Mouse (Mus musculus): ENCODE measurements around the gene Afdn. TPM values are rescaled to one million over a fixed set of nuclear protein-coding genes. Genes with fewer than 3 reads are reported as not detected.
A peak's percentile ranks its signal among the peaks of the same experiment; 100 is the strongest.

Gene Afdn
- polyA plus RNA-seq, 1 experiment from 2014 or later: 29.3 TPM

DNA sequence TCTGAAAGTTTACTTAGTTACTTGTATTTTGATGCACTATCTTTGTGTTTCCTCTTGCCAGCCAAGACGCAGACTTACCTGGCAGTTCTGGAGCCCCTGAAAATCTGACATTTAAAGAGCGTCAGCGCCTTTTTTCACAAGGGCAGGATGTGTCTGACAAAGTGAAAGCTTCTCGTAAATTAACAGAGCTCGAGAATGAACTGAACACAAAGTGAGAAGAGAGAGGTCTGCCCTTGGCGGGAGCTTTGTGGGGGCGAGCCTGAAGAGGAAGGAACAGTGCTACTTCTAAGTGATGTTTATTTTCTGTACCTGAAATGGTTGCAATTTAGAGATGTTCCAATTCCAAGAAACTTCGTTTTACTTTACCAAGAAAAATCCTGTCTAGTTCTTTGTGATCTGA, 143.5 kb downstream of the Afdn start:
- Histone ChIP-seq H3K36me3 (ENCODE audit: control insufficient read depth, insufficient read depth, low read length) (peaks cover 9% of the 10 kb centered on the region), H3K27me3 (replicated peaks; ENCODE audit: control insufficient read depth, insufficient read depth, low read length) (no peaks in the 10 kb centered on the region), H3K4me1 (ENCODE audit: control insufficient read depth, insufficient read depth, low read length) (no peaks in the 10 kb centered on the region), H3K9me3 (ENCODE audit: control insufficient read depth, low read length) (no peaks in the 10 kb centered on the region), H3K4me2 (ENCODE audit: low read depth, low read length) (no peak overlapping the region), H3K4me3 (ENCODE audit: low read length) (no peak overlapping the region), H3K27ac (ENCODE audit: low read length) (no peak overlapping the region), H3K9ac (ENCODE audit: low read depth, low read length) (no peak overlapping the region)
- no peak for ATAC-seq
- WGBS: 85% methylated on average over 8 of the region's 8 CpGs

DNA sequence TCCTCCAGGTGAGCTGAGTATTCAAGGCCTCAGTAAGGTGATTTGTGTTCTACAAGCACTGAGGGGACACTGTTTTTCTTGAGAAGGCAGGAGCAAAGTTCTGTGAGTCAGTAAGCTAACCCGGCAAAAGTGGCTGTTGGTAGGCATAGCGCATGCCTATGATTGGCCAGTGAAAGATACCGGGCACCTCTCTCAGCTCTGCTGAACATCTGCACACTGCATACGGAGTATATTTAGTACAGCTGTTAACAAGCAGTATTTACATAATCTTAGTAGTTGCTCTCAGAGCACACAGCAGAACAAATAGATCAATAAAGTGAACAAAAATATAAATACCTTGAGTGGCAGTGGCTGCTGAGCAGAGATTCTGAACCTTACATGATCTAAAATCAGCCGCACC, 146.7 kb downstream of the Afdn start:
- ATAC-seq: no peak
- Histone ChIP-seq H3K27ac (ENCODE audit: low read length) (no peak overlapping the region), H3K9me3 (ENCODE audit: control insufficient read depth, low read length) (no peaks in the 10 kb centered on the region), H3K9ac (ENCODE audit: low read depth, low read length) (no peak overlapping the region), H3K27me3 (replicated peaks; ENCODE audit: control insufficient read depth, insufficient read depth, low read length) (no peaks in the 10 kb centered on the region), H3K4me1 (ENCODE audit: control insufficient read depth, insufficient read depth, low read length) (no peaks in the 10 kb centered on the region), H3K4me3 (ENCODE audit: low read length) (no peak overlapping the region), H3K36me3 (ENCODE audit: control insufficient read depth, insufficient read depth, low read length) (peaks cover 4% of the 10 kb centered on the region; the same call in 1 of the 2 replicates), H3K4me2 (ENCODE audit: low read depth, low read length) (no peak overlapping the region)
- 79% methylated on average over 5 of the region's 5 CpGs for whole genome bisulfite sequencing

DNA sequence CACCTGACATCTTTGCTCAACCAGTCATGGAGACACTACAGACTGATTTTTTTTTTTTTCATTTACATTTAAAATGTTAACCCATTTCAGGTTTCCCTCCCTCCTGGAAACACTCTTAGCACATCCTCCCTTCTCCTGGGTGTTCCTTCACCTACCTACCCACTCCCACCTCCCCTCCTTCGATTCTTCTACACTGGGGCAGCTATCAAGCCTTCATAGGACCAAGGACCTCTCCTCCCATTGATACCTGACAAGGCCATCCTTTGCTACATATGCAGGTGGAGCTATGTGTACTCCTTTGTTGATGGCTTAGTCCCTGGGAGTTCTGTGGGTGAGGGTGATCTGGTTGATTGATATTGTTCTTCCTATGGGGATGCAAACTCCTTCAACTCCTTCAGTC, 147.3 kb downstream of the Afdn start:
- WGBS: 100% methylated on average over 1 of the region's 1 CpGs
- no peak for ATAC-seq
- no peaks in the 10 kb centered on the region for H3K27me3 ChIP-seq (replicated peaks; ENCODE audit: control insufficient read depth, insufficient read depth, low read length)
- no peak overlapping the region for H3K27ac ChIP-seq (ENCODE audit: low read length)
- H3K9ac ChIP-seq (ENCODE audit: low read depth, low read length): no peak overlapping the region
- peaks cover 4% of the 10 kb centered on the region; the same call in 1 of the 2 replicates for H3K36me3 ChIP-seq (ENCODE audit: control insufficient read depth, insufficient read depth, low read length)
- no peak overlapping the region for H3K4me3 ChIP-seq (ENCODE audit: low read length)
- no peak overlapping the region for H3K4me2 ChIP-seq (ENCODE audit: low read depth, low read length)
- no peaks in the 10 kb centered on the region for H3K9me3 ChIP-seq (ENCODE audit: control insufficient read depth, low read length)
- no peaks in the 10 kb centered on the region for H3K4me1 ChIP-seq (ENCODE audit: control insufficient read depth, insufficient read depth, low read length)

DNA sequence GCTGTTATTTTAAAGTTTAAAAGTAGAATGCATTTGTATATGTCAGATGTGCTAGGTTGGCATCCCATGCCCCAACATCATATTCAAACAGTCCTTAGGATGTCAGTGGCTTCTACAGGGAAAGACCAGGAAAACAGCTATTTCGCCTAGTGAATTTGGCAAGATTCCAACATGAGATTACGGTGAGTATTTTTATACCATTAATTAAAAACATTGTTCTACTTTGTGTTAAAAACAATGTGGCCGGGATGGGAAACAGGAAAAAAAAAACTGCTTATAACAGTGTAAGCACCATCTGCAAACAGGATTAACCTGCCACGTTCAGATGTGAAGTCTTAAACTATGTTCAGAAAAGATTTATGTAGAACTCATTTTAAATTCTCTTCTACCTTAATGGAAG, 153.6 kb downstream of the Afdn start:
- H3K4me2 ChIP-seq (ENCODE audit: low read depth, low read length): no peak overlapping the region
- 0 out of 2 replicates have a peak overlapping the region, but pooled peaks have one; percentile 0 for H3K27ac ChIP-seq (ENCODE audit: low read length)
- no peak for ATAC-seq
- no peaks in the 10 kb centered on the region for H3K27me3 ChIP-seq (replicated peaks; ENCODE audit: control insufficient read depth, insufficient read depth, low read length)
- H3K9ac ChIP-seq (ENCODE audit: low read depth, low read length): no peak overlapping the region
- no peaks in the 10 kb centered on the region for H3K9me3 ChIP-seq (ENCODE audit: control insufficient read depth, low read length)
- no peaks in the 10 kb centered on the region for H3K36me3 ChIP-seq (ENCODE audit: control insufficient read depth, insufficient read depth, low read length)
- H3K4me3 ChIP-seq (ENCODE audit: low read length): no peak overlapping the region
- 56% methylated on average over 4 of the region's 4 CpGs for WGBS
- H3K4me1 ChIP-seq (ENCODE audit: control insufficient read depth, insufficient read depth, low read length): no peaks in the 10 kb centered on the region

DNA sequence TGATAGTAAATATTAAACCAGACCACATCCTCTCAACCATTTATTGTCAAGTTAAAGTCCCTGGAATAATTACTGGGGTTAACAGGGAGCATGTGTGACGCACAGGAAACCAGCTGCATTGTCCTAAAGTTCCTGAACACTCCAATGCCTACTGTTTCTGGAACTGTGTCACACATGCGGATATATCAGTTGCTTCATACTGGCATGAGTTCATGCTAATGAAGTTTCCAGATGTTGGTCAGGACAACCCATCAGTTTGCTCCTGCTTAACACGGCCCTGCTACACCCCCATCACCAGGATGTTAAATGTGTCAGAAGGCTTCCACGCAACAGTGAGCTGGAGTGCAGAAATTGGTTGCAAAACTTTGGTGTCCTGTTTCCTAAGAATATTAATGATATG, 154.2 kb downstream of the Afdn start:
- H3K4me2 ChIP-seq (ENCODE audit: low read depth, low read length): no peak overlapping the region
- H3K36me3 ChIP-seq (ENCODE audit: control insufficient read depth, insufficient read depth, low read length): no peaks in the 10 kb centered on the region
- H3K27ac ChIP-seq (ENCODE audit: low read length): no peak overlapping the region
- H3K9ac ChIP-seq (ENCODE audit: low read depth, low read length): no peak overlapping the region
- H3K9me3 ChIP-seq (ENCODE audit: control insufficient read depth, low read length): no peaks in the 10 kb centered on the region
- H3K4me1 ChIP-seq (ENCODE audit: control insufficient read depth, insufficient read depth, low read length): no peaks in the 10 kb centered on the region
- peak; percentile 59; the same call in 1 of the 2 replicates for ATAC-seq
- no peak overlapping the region for H3K4me3 ChIP-seq (ENCODE audit: low read length)
- H3K27me3 ChIP-seq (replicated peaks; ENCODE audit: control insufficient read depth, insufficient read depth, low read length): no peaks in the 10 kb centered on the region
- WGBS: 58% methylated on average over 4 of the region's 4 CpGs

DNA sequence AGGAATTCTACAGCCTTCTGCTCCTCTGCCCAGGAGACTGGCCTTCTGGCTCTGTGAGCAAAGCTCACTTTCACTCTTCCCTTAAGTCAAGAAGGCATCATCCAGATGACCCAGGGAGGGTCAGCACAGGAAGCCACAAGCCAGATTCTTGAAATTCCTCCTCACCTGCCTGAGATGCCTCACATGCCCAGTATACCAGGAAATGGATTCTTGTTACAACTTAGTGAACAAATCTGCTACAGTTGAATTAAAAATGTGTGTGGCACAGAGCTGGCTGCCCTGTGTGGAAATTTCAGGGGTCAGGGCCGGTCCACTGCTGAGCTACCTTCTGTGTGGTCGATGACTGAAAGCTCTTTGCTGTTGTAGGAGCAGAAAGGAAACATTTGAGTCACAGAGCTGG, 160.4 kb downstream of the Afdn start:
- Histone ChIP-seq H3K9ac (ENCODE audit: low read depth, low read length) (no peak overlapping the region), H3K27ac (ENCODE audit: low read length) (no peak overlapping the region), H3K27me3 (replicated peaks; ENCODE audit: control insufficient read depth, insufficient read depth, low read length) (no peaks in the 10 kb centered on the region), H3K4me3 (ENCODE audit: low read length) (no peak overlapping the region), H3K4me1 (ENCODE audit: control insufficient read depth, insufficient read depth, low read length) (no peaks in the 10 kb centered on the region), H3K36me3 (ENCODE audit: control insufficient read depth, insufficient read depth, low read length) (no peaks in the 10 kb centered on the region), H3K9me3 (ENCODE audit: control insufficient read depth, low read length) (no peaks in the 10 kb centered on the region), H3K4me2 (ENCODE audit: low read depth, low read length) (no peak overlapping the region)
- WGBS: 61% methylated on average over 2 of the region's 2 CpGs
- no peak; the same call in 1 of the 2 replicates for ATAC-seq

DNA sequence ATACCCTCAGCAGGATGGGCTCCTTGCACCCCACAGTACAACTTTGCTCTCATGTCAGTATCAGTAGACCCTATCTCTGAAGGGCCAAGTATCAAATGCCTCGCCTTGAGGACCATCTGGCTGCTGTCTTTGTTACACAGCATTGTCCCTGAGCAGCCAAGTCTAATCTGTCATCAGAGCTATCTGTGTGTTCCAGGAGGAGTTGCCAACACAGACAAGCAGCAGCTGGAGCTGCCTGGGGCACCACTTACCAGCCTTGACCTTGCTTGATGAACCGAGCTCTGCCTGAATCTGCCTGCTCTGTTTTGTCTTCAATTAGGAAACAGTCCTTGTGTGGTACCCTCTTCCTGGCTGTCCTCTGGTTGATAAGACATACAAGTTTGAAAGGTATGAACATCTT, 163.1 kb downstream of the Afdn start:
- no peaks in the 10 kb centered on the region for H3K9me3 ChIP-seq (ENCODE audit: control insufficient read depth, low read length)
- H3K36me3 ChIP-seq (ENCODE audit: control insufficient read depth, insufficient read depth, low read length): no peaks in the 10 kb centered on the region
- ATAC-seq: no peak
- no peak overlapping the region for H3K4me3 ChIP-seq (ENCODE audit: low read length)
- H3K27ac ChIP-seq (ENCODE audit: low read length): no peak overlapping the region
- no peaks in the 10 kb centered on the region for H3K27me3 ChIP-seq (replicated peaks; ENCODE audit: control insufficient read depth, insufficient read depth, low read length)
- H3K9ac ChIP-seq (ENCODE audit: low read depth, low read length): no peak overlapping the region
- WGBS: 57% methylated on average over 2 of the region's 2 CpGs
- H3K4me2 ChIP-seq (ENCODE audit: low read depth, low read length): no peak overlapping the region
- no peaks in the 10 kb centered on the region for H3K4me1 ChIP-seq (ENCODE audit: control insufficient read depth, insufficient read depth, low read length)

DNA sequence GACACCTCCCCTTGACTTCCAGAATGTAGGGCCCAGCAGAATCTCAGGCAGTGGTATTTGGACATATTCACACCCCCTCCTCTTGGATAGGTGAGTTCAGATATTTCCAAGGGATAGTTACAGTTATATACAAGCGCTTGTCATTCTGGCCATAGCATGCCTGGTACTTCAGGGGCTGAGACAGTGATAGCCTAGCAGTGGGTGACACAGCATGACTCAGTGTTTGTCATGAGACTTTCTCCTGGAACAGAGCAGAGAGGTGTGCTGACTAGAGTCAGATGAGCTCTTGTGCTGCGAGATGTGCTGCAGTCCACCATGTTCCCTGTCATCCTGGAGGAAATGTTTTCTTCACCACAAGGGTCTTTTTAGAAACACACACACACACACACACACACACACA, 164.2 kb downstream of the Afdn start:
- no peak overlapping the region for H3K9ac ChIP-seq (ENCODE audit: low read depth, low read length)
- H3K27ac ChIP-seq (ENCODE audit: low read length): no peak overlapping the region
- no peak overlapping the region for H3K4me2 ChIP-seq (ENCODE audit: low read depth, low read length)
- no peaks in the 10 kb centered on the region for H3K9me3 ChIP-seq (ENCODE audit: control insufficient read depth, low read length)
- no peaks in the 10 kb centered on the region for H3K36me3 ChIP-seq (ENCODE audit: control insufficient read depth, insufficient read depth, low read length)
- H3K4me3 ChIP-seq (ENCODE audit: low read length): no peak overlapping the region
- H3K27me3 ChIP-seq (replicated peaks; ENCODE audit: control insufficient read depth, insufficient read depth, low read length): no peaks in the 10 kb centered on the region
- WGBS: 96% methylated on average over 2 of the region's 2 CpGs
- ATAC-seq: no peak
- no peaks in the 10 kb centered on the region for H3K4me1 ChIP-seq (ENCODE audit: control insufficient read depth, insufficient read depth, low read length)

DNA sequence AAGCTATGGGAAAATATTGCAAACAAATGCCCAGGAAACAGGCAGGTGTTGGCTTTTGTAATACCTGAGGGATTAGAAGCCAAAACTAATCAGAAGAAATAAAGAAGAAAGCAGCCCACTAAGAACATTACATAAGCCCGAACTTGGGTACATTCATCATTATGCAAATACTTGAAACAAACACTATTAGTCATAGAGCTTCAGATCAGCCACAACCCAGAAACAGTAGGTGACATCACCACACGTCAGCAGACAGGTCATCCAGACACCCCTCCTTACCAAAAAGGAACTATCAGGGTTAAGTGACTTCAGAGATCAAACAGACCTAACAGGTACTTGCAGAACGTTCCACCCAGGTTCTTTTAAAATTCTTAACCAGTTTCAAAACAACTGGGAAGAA, 165.6 kb downstream of the Afdn start:
- Histone ChIP-seq H3K36me3 (ENCODE audit: control insufficient read depth, insufficient read depth, low read length) (no peaks in the 10 kb centered on the region), H3K4me1 (ENCODE audit: control insufficient read depth, insufficient read depth, low read length) (no peaks in the 10 kb centered on the region), H3K4me3 (ENCODE audit: low read length) (no peak overlapping the region), H3K9ac (ENCODE audit: low read depth, low read length) (no peak overlapping the region), H3K9me3 (ENCODE audit: control insufficient read depth, low read length) (no peaks in the 10 kb centered on the region), H3K4me2 (ENCODE audit: low read depth, low read length) (no peak overlapping the region), H3K27ac (ENCODE audit: low read length) (no peak overlapping the region), H3K27me3 (replicated peaks; ENCODE audit: control insufficient read depth, insufficient read depth, low read length) (no peaks in the 10 kb centered on the region)
- WGBS: 59% methylated on average over 3 of the region's 3 CpGs
- no peak for ATAC-seq

DNA sequence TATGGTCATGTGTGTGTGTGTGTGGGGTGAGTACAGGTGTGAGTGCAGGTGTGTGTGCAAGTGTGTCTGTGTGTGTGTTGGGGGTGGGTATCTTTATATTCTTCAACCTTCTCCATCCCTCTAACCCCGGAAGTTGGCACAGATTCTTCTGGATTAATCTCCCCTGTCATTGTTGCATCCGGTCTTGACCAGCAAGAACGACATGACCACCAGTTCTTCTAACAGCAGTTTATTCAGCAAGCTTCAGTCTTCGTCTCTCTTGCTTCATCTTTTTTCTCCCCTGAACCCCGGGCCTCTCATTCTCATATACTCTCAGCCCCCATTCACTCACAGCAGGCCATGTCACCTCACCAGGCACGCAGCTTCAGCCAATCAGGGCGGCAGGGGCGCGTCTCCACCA, 170.1 kb downstream of the Afdn start:
- H3K4me2 ChIP-seq (ENCODE audit: low read depth, low read length): no peak overlapping the region
- no peak overlapping the region for H3K27ac ChIP-seq (ENCODE audit: low read length)
- H3K4me1 ChIP-seq (ENCODE audit: control insufficient read depth, insufficient read depth, low read length): no peaks in the 10 kb centered on the region
- no peaks in the 10 kb centered on the region for H3K36me3 ChIP-seq (ENCODE audit: control insufficient read depth, insufficient read depth, low read length)
- H3K9me3 ChIP-seq (ENCODE audit: control insufficient read depth, low read length): no peaks in the 10 kb centered on the region
- no peak overlapping the region for H3K9ac ChIP-seq (ENCODE audit: low read depth, low read length)
- WGBS: 86% methylated on average over 9 of the region's 9 CpGs
- no peak for ATAC-seq
- no peaks in the 10 kb centered on the region for H3K27me3 ChIP-seq (replicated peaks; ENCODE audit: control insufficient read depth, insufficient read depth, low read length)
- H3K4me3 ChIP-seq (ENCODE audit: low read length): no peak overlapping the region
